Mouse (Mus musculus) brown adipose tissue, adult 24 weeks (tissue): ENCODE measurements around the gene Cnr2. TPM values are rescaled to one million over a fixed set of nuclear protein-coding genes. Genes with fewer than 3 reads are reported as not detected.

Source experiments
- H3K27ac ChIP-seq: fragments of 200-500 bp; replicated peaks from 2 replicates; pipeline ENCODE4 v1.5.1; 2012; ENCODE audit warnings: low read depth, mild to moderate bottlenecking, low read length
- H3K4me1 ChIP-seq: fragments of 200-500 bp; 2 replicates; pipeline ENCODE4 v1.6.1; 2012; ENCODE audit warnings: low read length, mixed read lengths; ENCODE audit not compliant: control insufficient read depth, insufficient read depth, insufficient read length
- H3K4me3 ChIP-seq: fragments of 200-500 bp; 2 replicates; pipeline ENCODE4 v1.5.1; 2012; ENCODE audit warnings: low read depth, mild to moderate bottlenecking, low read length, moderate library complexity; ENCODE audit not compliant: insufficient read depth
- polyA plus RNA-seq: library from polyadenylated mRNA; stranded (reverse); fragments of >200 nt; gene quantifications from 2 replicates; pipeline ENCODE4 v1.2.4, GENCODE M21; 2012; ENCODE audit not compliant: missing spikeins, insufficient read depth, insufficient read length

Cnr2 gene
- polyA plus RNA-seq, 1 experiment = 0.55 TPM

GRCm38 (mm10) chr4:135949911-135950310, 54.7 kb downstream of the Cnr2 start:
- Histone ChIP-seq H3K27ac (peak overlapping the region; percentile 71), H3K4me3 (no peak overlapping the region), H3K4me1 (peaks cover 16% of the 10 kb centered on the region)

- Histone ChIP-seq H3K4me3 (no peak overlapping the region), H3K4me1 (peaks cover 16% of the 10 kb centered on the region), H3K27ac (no peak overlapping the region)
These were observed 55.2 kb downstream of the Cnr2 start for GRCm38 (mm10) chr4:135950365-135950764.

GRCm38 (mm10) chr4:135951505-135951904, 56.3 kb downstream of the Cnr2 start:
- H3K4me1 ChIP-seq = peaks cover 15% of the 10 kb centered on the region
- H3K27ac ChIP-seq = no peak overlapping the region
- no peak overlapping the region for H3K4me3 ChIP-seq

GRCm38 (mm10) chr4:135953179-135953578, 58.0 kb downstream of the Cnr2 start:
- Histone ChIP-seq H3K4me1 (peaks cover 18% of the 10 kb centered on the region), H3K4me3 (no peak overlapping the region), H3K27ac (no peak overlapping the region)

GRCm38 (mm10) chr4:135954241-135954640, 59.0 kb downstream of the Cnr2 start:
- no peak overlapping the region for H3K4me3 ChIP-seq
- no peak overlapping the region for H3K27ac ChIP-seq
- H3K4me1 ChIP-seq = peaks cover 21% of the 10 kb centered on the region

- Histone ChIP-seq H3K4me3 (no peak overlapping the region), H3K27ac (peak overlapping the region; percentile 36), H3K4me1 (peaks cover 26% of the 10 kb centered on the region)
These were observed 60.7 kb downstream of the Cnr2 start for GRCm38 (mm10) chr4:135955886-135956285.

GRCm38 (mm10) chr4:135958354-135958753, 63.2 kb downstream of the Cnr2 start:
- H3K27ac ChIP-seq = peak overlapping the region; percentile 98

GRCm38 (mm10) chr4:135960717-135961116, 65.5 kb downstream of the Cnr2 start:
- 0 out of 2 replicates have a peak overlapping the region, but pooled peaks have one; percentile 8 for H3K27ac ChIP-seq
- peaks cover 26% of the 10 kb centered on the region for H3K4me1 ChIP-seq
- H3K4me3 ChIP-seq = no peak overlapping the region

More at GRCm38 (mm10) chr4:135958354-135958753, 63.2 kb downstream of the Cnr2 start:
- Histone ChIP-seq H3K4me1 (peaks cover 26% of the 10 kb centered on the region), H3K4me3 (no peak overlapping the region)

- H3K4me3 ChIP-seq = no peak overlapping the region
- no peak overlapping the region for H3K27ac ChIP-seq
- H3K4me1 ChIP-seq = peaks cover 24% of the 10 kb centered on the region
These were observed 66.5 kb downstream of the Cnr2 start for GRCm38 (mm10) chr4:135961709-135962108.

GRCm38 (mm10) chr4:135962198-135962597, 67.0 kb downstream of the Cnr2 start:
- peaks cover 24% of the 10 kb centered on the region for H3K4me1 ChIP-seq
- peak overlapping the region; percentile 67; the same call in 1 of the 2 replicates for H3K27ac ChIP-seq
- no peak overlapping the region for H3K4me3 ChIP-seq

- H3K4me1 ChIP-seq = peaks cover 18% of the 10 kb centered on the region
- H3K27ac ChIP-seq = peak overlapping the region; percentile 99
- H3K4me3 ChIP-seq = peak overlapping the region; percentile 79
These were observed 67.8 kb downstream of the Cnr2 start for GRCm38 (mm10) chr4:135962946-135963345.

- Histone ChIP-seq H3K4me3 (peak within 1 kb of the TSS; percentile 80), H3K4me1 (peaks cover 13% of the 10 kb centered on the region), H3K27ac (peak within 1 kb of the TSS; percentile 99)
These were observed 68.4 kb downstream of the Cnr2 start, which contains the start of gene Gale for GRCm38 (mm10) chr4:135963457-135964193. Gale (plus strand) TSS chr4:135963727.

GRCm38 (mm10) chr4:135964426-135964825, 69.2 kb downstream of the Cnr2 start:
- H3K4me1 ChIP-seq = peaks cover 5% of the 10 kb centered on the region; the same call in 1 of the 2 replicates
- peak overlapping the region; percentile 42 for H3K27ac ChIP-seq
- peak overlapping the region; percentile 80 for H3K4me3 ChIP-seq

- no peak overlapping the region; the same call in 1 of the 2 replicates for H3K4me3 ChIP-seq
- 0 out of 2 replicates have a peak overlapping the region, but pooled peaks have one; percentile 42 for H3K27ac ChIP-seq
- no peaks in the 10 kb centered on the region for H3K4me1 ChIP-seq
These were observed 69.9 kb downstream of the Cnr2 start for GRCm38 (mm10) chr4:135965113-135965512.

GRCm38 (mm10) chr4:135966283-135966682, 71.1 kb downstream of the Cnr2 start:
- H3K4me1 ChIP-seq = peaks cover under 1% of the 10 kb centered on the region; the same call in 1 of the 2 replicates
- no peak overlapping the region for H3K4me3 ChIP-seq
- H3K27ac ChIP-seq = no peak overlapping the region
